Mouse (Mus musculus) olfactory bulb, adult 2 months (tissue): ENCODE data around the gene Pxdn.

Experiments
- CTCF ChIP-seq: fragments of 200-500 bp; IDR thresholded peaks from 2 replicates; pipeline ENCODE4 v1.5.1; 2012; ENCODE audit warnings: low read depth, mild to moderate bottlenecking, low read length, moderate library complexity; ENCODE audit not compliant: insufficient read depth
- POLR2A ChIP-seq: fragments of 200-500 bp; IDR thresholded peaks from 2 replicates; pipeline ENCODE4 v1.6.1; 2012; ENCODE audit warnings: mild to moderate bottlenecking, low read depth, low read length, moderate library complexity; ENCODE audit not compliant: insufficient read depth

DNA sequence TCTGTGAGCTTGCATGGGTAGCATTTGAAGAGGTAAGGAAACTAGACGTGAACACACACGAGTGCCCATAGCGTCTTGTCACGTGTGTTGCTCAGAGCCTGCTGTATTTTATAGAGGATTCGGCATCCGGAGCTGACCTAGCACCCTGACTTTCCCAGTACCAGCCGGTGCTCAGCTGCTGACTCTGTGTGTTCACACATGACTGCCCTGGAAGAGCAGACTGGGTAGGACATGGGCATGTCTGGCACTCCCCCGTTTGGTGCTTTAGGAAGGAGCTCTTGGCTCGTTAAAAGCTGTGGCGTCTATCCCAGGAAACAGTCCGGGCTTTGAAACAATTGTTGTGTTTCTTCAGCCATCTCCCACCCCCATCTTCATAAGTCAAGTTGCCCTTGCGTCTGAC lies 19.6 kb downstream of the Pxdn start:
- TF ChIP-seq POLR2A (no peak), CTCF (no peak)
